Mouse (Mus musculus): ENCODE measurements at regions not wholly inside any gene's neighbourhood (a gene's known extent, or its start where the extent isn't known, plus 50 kb on each side); places are given as distances from the start of the nearest gene placed in this dataset.

DNA sequence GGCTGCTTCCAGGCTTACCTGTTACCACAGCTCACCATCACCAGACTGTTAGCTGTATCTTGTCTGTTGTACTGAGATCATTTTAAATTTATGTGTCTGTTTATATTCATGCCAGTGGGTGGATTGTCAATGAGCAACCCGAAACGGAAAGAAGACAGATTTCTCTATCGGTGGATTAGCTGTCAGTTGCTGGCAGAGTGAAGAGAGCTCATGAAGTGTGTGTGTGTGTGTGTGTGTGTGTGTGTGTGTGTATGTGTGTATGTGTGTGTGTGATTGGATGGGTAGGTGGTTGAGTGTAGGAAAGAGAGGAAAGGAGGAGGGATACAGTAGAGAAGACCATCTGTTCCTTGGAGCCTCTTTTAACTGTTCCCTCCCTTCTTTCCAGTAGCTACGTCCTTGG is 223.3 kb upstream of the Gm10131 start:
- WGBS: 84% methylated on average over 4 of the region's 4 CpGs
- no peak overlapping the region for H3K4me2 ChIP-seq (ENCODE audit: low read depth, low read length)

DNA sequence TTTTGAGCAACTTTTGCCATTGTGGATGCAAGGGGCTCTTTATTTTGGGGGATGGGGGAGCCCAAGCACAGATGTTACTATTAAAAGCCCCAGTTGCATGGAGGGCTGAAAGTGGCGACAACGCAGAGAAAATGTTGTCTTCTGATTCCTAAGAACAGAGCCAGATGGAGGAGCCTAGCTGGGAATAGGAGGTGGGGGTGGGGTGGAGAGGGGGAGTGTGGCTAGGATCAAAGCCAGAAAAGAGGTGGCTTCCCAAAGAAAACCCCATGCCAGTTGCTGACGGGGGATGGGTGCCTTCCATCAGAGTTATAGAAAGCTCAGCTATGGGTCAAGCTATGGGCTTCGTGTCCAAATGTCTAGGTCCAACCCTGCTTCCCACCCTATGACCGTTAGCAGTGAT is 220.1 kb upstream of the Gm10131 start:
- Histone ChIP-seq H3K4me3 (ENCODE audit: low read depth, low read length) (no peak overlapping the region), H3K9ac (replicated peaks; ENCODE audit: low read depth, low read length) (no peak overlapping the region), H3K9me3 (ENCODE audit: control insufficient read depth, low read length) (no peaks in the 10 kb centered on the region), H3K4me2 (ENCODE audit: low read depth, low read length) (no peak overlapping the region), H3K4me1 (ENCODE audit: control insufficient read depth, insufficient read depth, low read length) (peaks cover 7% of the 10 kb centered on the region), H3K27me3 (ENCODE audit: control insufficient read depth, insufficient read depth, low read length) (no peaks in the 10 kb centered on the region), H3K36me3 (ENCODE audit: control insufficient read depth, insufficient read depth, low read length) (no peaks in the 10 kb centered on the region), H3K27ac (ENCODE audit: low read depth, low read length) (no peak overlapping the region)
- WGBS: 61% methylated on average over 5 of the region's 5 CpGs
- no peak for ATAC-seq (ENCODE audit: low read depth)

More for the DNA sequence above, 223.3 kb upstream of the Gm10131 start:
- Histone ChIP-seq H3K4me1 (ENCODE audit: control insufficient read depth, insufficient read depth, low read length) (no peaks in the 10 kb centered on the region), H3K4me3 (ENCODE audit: low read depth, low read length) (no peak overlapping the region), H3K9ac (replicated peaks; ENCODE audit: low read depth, low read length) (no peak overlapping the region), H3K36me3 (ENCODE audit: control insufficient read depth, insufficient read depth, low read length) (no peaks in the 10 kb centered on the region), H3K27ac (ENCODE audit: low read depth, low read length) (no peak overlapping the region), H3K9me3 (ENCODE audit: control insufficient read depth, low read length) (no peaks in the 10 kb centered on the region), H3K27me3 (ENCODE audit: control insufficient read depth, insufficient read depth, low read length) (no peaks in the 10 kb centered on the region)
- ATAC-seq (ENCODE audit: low read depth): no peak

DNA sequence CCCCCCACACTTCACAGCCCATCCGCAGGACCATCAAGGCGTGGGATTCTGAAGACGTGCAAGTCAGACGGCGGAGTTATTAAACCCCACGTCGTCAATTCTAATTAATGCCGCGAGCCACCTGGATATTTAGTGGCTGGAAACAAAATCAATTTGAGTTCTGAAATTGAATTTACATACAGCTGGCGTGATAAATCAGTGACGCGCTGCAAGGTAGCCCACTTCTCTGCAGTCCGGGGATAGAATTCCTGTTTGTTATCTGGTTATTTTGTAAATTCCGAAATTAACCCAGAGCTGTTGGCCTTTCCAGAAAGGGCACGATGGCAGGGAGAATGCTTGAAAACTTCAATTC is 215.1 kb upstream of the Gm10131 start:
- 6% methylated on average over 15 of the region's 15 CpGs for WGBS
- H3K4me2 ChIP-seq (ENCODE audit: low read depth, low read length): peak overlapping the region; percentile 57
- H3K27ac ChIP-seq (ENCODE audit: low read depth, low read length): peak overlapping the region; percentile 88
- H3K4me1 ChIP-seq (ENCODE audit: control insufficient read depth, insufficient read depth, low read length): peaks cover 18% of the 10 kb centered on the region
- peak overlapping the region; percentile 8; the same call in 1 of the 2 replicates for H3K4me3 ChIP-seq (ENCODE audit: low read depth, low read length)
- no peaks in the 10 kb centered on the region for H3K9me3 ChIP-seq (ENCODE audit: control insufficient read depth, low read length)
- peak; percentile 19; the same call in 1 of the 2 replicates for ATAC-seq (ENCODE audit: low read depth)
- H3K27me3 ChIP-seq (ENCODE audit: control insufficient read depth, insufficient read depth, low read length): no peaks in the 10 kb centered on the region
- H3K36me3 ChIP-seq (ENCODE audit: control insufficient read depth, insufficient read depth, low read length): no peaks in the 10 kb centered on the region
- H3K9ac ChIP-seq (replicated peaks; ENCODE audit: low read depth, low read length): peak overlapping the region; percentile 3; the same call in 1 of the 2 replicates

DNA sequence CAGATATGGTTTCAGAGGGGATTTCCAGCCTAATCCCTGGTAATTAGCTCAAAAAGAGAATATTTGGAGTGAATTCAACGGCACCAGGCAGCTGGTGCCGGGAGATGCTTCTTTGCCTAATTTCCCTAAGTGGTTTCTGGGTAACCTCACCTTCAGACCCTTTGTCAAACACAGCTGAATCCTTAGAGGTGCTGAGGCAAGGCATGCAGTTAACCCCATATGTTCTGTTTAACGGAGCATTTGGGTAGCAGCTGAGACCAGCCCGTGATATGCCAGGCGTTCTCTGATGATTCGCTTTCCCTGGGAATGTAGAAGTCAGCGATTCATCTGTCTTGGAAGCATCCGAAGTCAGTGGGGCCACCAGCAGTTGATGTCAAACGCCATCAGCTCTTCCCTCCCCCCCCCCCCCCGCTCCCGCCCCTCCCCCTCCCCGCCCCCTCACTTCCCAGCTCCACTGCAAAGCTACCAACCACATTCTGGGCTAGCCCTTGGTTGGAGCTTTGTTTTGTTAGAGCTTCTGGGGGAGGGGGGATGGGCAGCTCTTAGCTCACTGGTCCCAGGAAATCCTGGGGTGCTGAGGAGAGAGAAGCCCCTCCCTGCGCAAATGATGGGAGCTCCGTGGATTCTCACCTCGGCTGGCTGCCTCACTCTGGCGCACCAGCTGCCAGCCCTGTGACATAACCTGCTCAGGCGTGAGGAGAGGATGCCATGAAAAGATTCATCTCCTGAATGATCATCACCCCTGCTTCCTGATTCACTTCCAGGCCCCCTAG is 214.5 kb upstream of the Gm10131 start:
- WGBS: under 1% methylated on average over 14 of the region's 17 CpGs
- H3K4me1 ChIP-seq (ENCODE audit: control insufficient read depth, insufficient read depth, low read length): peaks cover 18% of the 10 kb centered on the region
- peak overlapping the region; percentile 3; the same call in 1 of the 2 replicates for H3K9ac ChIP-seq (replicated peaks; ENCODE audit: low read depth, low read length)
- ATAC-seq (ENCODE audit: low read depth): peak; percentile 82
- peak overlapping the region; percentile 57 for H3K4me2 ChIP-seq (ENCODE audit: low read depth, low read length)
- peak overlapping the region; percentile 88 for H3K27ac ChIP-seq (ENCODE audit: low read depth, low read length)
- no peaks in the 10 kb centered on the region for H3K27me3 ChIP-seq (ENCODE audit: control insufficient read depth, insufficient read depth, low read length)
- no peaks in the 10 kb centered on the region for H3K9me3 ChIP-seq (ENCODE audit: control insufficient read depth, low read length)
- H3K36me3 ChIP-seq (ENCODE audit: control insufficient read depth, insufficient read depth, low read length): no peaks in the 10 kb centered on the region
- H3K4me3 ChIP-seq (ENCODE audit: low read depth, low read length): peak overlapping the region; percentile 9; the same call in 1 of the 2 replicates

DNA sequence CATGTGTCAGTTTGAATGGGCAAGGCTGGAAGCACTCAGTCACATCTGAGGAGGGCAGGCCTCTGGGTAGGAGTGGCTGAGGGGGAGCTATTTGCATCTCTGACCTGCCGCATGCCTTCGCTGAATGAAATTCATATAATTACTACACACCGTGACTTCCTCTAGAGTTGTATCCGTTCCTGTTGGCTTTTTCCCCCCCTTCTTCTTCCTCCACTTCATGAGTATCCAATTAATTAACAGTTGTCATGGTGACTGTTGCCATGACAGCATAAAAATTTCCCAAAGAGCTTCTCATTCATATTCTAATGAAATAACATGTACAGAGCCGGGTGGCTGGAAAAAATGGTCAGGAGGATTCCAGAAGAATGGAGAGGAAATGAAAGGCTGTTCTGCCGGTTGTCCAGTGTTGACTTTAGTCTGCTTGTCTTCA is 208.6 kb upstream of the Gm10131 start:
- ATAC-seq (ENCODE audit: low read depth): peak; percentile 72
- H3K9me3 ChIP-seq (ENCODE audit: control insufficient read depth, low read length): no peaks in the 10 kb centered on the region
- H3K27ac ChIP-seq (ENCODE audit: low read depth, low read length): no peak overlapping the region; the same call in 1 of the 2 replicates
- H3K27me3 ChIP-seq (ENCODE audit: control insufficient read depth, insufficient read depth, low read length): no peaks in the 10 kb centered on the region
- H3K4me1 ChIP-seq (ENCODE audit: control insufficient read depth, insufficient read depth, low read length): peaks cover 17% of the 10 kb centered on the region; the same call in 1 of the 2 replicates
- H3K4me2 ChIP-seq (ENCODE audit: low read depth, low read length): no peak overlapping the region
- H3K9ac ChIP-seq (replicated peaks; ENCODE audit: low read depth, low read length): no peak overlapping the region
- 8% methylated on average over 6 of the region's 6 CpGs for WGBS
- no peaks in the 10 kb centered on the region for H3K36me3 ChIP-seq (ENCODE audit: control insufficient read depth, insufficient read depth, low read length)
- no peak overlapping the region for H3K4me3 ChIP-seq (ENCODE audit: low read depth, low read length)

DNA sequence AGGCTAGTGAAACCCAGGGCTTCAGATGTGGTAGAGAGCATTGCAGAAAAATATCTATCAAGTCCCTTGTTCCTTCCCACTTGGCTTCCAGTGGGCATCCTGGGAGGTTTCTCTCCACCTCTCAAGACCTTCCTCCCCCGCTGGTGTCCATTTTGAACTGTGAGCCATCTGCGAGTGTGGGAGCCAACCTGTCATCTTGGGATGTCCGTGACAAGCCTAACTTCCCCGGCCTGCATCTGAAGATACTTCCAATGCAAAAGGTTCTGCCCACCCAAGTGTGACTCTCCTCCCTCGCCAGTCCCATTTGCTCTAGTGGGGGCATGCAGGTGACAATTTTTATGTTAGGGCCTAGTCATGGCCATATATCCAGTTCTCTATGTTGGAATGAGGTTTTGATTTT is 208.2 kb upstream of the Gm10131 start:
- no peak; the same call in 1 of the 2 replicates for ATAC-seq (ENCODE audit: low read depth)
- no peak overlapping the region for H3K4me2 ChIP-seq (ENCODE audit: low read depth, low read length)

DNA sequence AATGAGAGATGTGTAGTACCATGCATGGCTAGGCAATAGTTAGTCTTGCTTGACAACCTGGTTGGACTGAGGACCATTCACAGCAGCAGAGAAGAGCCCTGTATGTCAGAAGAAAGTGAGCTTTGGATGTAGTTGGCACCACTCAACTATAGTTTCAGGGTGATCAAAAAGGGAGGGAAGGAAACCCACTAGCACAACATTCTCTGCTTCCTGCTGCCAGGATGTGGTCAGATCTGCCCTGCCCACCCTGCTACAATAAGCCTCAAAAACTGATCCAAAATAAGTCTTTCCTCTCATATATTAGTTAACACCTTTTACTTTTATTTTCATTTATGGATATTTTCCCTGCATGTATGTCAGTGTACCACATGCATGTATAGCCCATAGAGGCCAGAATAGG is 203.7 kb upstream of the Gm10131 start:
- H3K4me2 ChIP-seq (ENCODE audit: low read depth, low read length): no peak overlapping the region
- no peaks in the 10 kb centered on the region for H3K27me3 ChIP-seq (ENCODE audit: control insufficient read depth, insufficient read depth, low read length)
- no peak for ATAC-seq (ENCODE audit: low read depth)

More for the DNA sequence above, 208.2 kb upstream of the Gm10131 start:
- H3K4me3 ChIP-seq (ENCODE audit: low read depth, low read length): no peak overlapping the region
- H3K4me1 ChIP-seq (ENCODE audit: control insufficient read depth, insufficient read depth, low read length): peaks cover 14% of the 10 kb centered on the region; the same call in 1 of the 2 replicates
- no peaks in the 10 kb centered on the region for H3K9me3 ChIP-seq (ENCODE audit: control insufficient read depth, low read length)
- 78% methylated on average over 5 of the region's 5 CpGs for WGBS
- no peaks in the 10 kb centered on the region for H3K36me3 ChIP-seq (ENCODE audit: control insufficient read depth, insufficient read depth, low read length)
- no peak overlapping the region; the same call in 1 of the 2 replicates for H3K27ac ChIP-seq (ENCODE audit: low read depth, low read length)
- no peaks in the 10 kb centered on the region for H3K27me3 ChIP-seq (ENCODE audit: control insufficient read depth, insufficient read depth, low read length)
- no peak overlapping the region for H3K9ac ChIP-seq (replicated peaks; ENCODE audit: low read depth, low read length)

DNA sequence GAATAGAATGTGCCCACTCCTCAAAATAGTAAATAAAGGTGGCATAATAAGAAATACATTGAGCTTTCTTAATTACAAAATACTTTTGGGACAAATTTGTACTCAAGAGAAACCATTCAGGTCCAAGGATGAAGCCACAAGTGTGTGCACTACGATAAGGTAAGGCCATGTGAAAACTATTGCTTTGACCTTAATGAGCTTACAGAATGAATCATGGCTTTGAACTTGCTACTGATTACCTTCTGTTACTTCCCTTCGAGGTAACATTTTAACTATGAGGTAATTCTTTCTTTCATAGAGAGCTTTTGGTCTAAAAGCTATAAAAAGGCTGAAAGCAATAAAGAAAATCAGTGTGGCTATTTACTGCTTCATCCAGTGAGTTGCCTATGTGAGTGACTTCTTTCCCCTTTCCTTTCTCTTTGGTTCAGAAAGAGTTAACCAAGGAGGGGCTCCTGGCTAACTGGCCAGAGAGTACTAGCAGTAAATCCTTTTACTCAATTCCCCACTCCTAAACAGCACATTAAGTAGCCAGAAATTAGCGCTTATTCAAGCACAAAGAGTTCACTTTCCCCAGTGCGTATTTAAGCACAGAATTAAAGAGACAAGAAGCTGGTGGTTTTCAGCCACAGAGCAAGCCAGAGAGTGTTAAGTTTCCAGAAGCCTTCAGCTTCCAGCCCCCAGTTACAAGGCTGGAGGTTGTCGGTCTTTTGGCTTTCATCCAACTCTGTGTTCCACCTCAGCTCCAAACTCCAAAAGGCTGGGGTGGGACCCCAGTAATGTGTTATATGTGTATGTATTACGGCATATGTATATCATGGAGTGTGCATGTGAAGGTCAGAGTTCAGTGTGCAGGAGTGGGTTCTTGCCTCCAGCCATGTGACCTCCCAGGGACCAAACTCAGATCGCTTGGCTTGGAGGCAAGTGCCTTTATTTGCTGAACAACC is 194.3 kb upstream of the Gm10131 start:
- Histone ChIP-seq H3K9ac (replicated peaks; ENCODE audit: low read depth, low read length) (no peak overlapping the region), H3K27ac (ENCODE audit: low read depth, low read length) (no peak overlapping the region), H3K9me3 (ENCODE audit: control insufficient read depth, low read length) (no peaks in the 10 kb centered on the region), H3K4me2 (ENCODE audit: low read depth, low read length) (no peak overlapping the region), H3K27me3 (ENCODE audit: control insufficient read depth, insufficient read depth, low read length) (no peaks in the 10 kb centered on the region), H3K4me1 (ENCODE audit: control insufficient read depth, insufficient read depth, low read length) (no peaks in the 10 kb centered on the region), H3K36me3 (ENCODE audit: control insufficient read depth, insufficient read depth, low read length) (no peaks in the 10 kb centered on the region), H3K4me3 (ENCODE audit: low read depth, low read length) (no peak overlapping the region)
- ATAC-seq (ENCODE audit: low read depth): no peak
- WGBS: 35% methylated on average over 7 of the region's 7 CpGs

More for the DNA sequence above, 203.7 kb upstream of the Gm10131 start:
- Histone ChIP-seq H3K36me3 (ENCODE audit: control insufficient read depth, insufficient read depth, low read length) (no peaks in the 10 kb centered on the region), H3K9me3 (ENCODE audit: control insufficient read depth, low read length) (no peaks in the 10 kb centered on the region), H3K4me3 (ENCODE audit: low read depth, low read length) (no peak overlapping the region), H3K27ac (ENCODE audit: low read depth, low read length) (no peak overlapping the region), H3K9ac (replicated peaks; ENCODE audit: low read depth, low read length) (no peak overlapping the region), H3K4me1 (ENCODE audit: control insufficient read depth, insufficient read depth, low read length) (peaks cover 8% of the 10 kb centered on the region; the same call in 1 of the 2 replicates)

Measured in neural tube, embryonic 14.5 days (tissue).